Mouse (Mus musculus) lung, adult 2 months (tissue): Measurements from ENCODE around the gene Zfp37. TPM values are rescaled to one million over a fixed set of nuclear protein-coding genes. Genes with fewer than 3 reads are reported as not detected.
"Not testable (repeated sequence)": the region's sequence is repeated elsewhere in the genome, so short reads cannot be mapped to it uniquely, and the experiment has no call there.

Experiments used
- DNase-seq: peaks from one replicate; pipeline ENCODE4 v3.0.0; 2022
- H3K4me1 ChIP-seq: fragments of 200-500 bp; 2 replicates; pipeline ENCODE4 v1.6.1; 2011; ENCODE audit warnings: low read length; ENCODE audit not compliant: control insufficient read depth, insufficient read depth
- H3K4me3 ChIP-seq: fragments of 200-500 bp; replicated peaks from 2 replicates; pipeline ENCODE3; 2011; ENCODE audit warnings: low read depth, mild to moderate bottlenecking, control low read depth, low read length; ENCODE audit errors: extremely low read depth
- CTCF ChIP-seq: fragments of 200-500 bp; IDR thresholded peaks from 2 replicates; pipeline ENCODE4 v1.5.1; 2011; ENCODE audit warnings: mild to moderate bottlenecking, low read length, control low read depth; ENCODE audit not compliant: insufficient read depth
- POLR2A ChIP-seq: fragments of 200-500 bp; IDR thresholded peaks from 2 replicates; pipeline ENCODE4 v1.6.1; 2011; ENCODE audit warnings: low read depth, mild to moderate bottlenecking, control low read depth, low read length, borderline replicate concordance; ENCODE audit errors: extremely low read depth
- WGBS: fragments of 180-500 bp; shearing (Covaris S2); methylation state at CpG from one replicate; pipeline ENCODE4 v1.1.7; 2018; 5-methylcytosine and 5-hydroxymethylcytosine counted together
- polyA plus RNA-seq: library from polyadenylated mRNA; depleted of rRNA; stranded (reverse); fragments of >200 nt; gene quantifications from 2 replicates; pipeline ENCODE4 v1.2.3, GENCODE M21; 2012

The Zfp37 gene
- polyA plus RNA-seq, 1 experiment, result 1.1 TPM

- WGBS, result 27% methylated on average over 10 of the region's 10 CpGs
- TF ChIP-seq POLR2A (no peak), CTCF (peak; percentile 66)
Measured at GRCm38 (mm10) chr4:62228391-62228790, 2.5 kb downstream of the Zfp37 start.

GRCm38 (mm10) chr4:62213490-62213889 lies 17.4 kb downstream of the Zfp37 start:
- Histone ChIP-seq H3K4me3 (no peak overlapping the region), H3K4me1 (peaks cover 2% of the 10 kb centered on the region; the same call in 1 of the 2 replicates)
- no peak for TF ChIP-seq CTCF
- no peak for TF ChIP-seq POLR2A
- WGBS, result 81% methylated on average over 2 of the region's 2 CpGs
- DNase-seq, result no peak

More at GRCm38 (mm10) chr4:62228391-62228790, 2.5 kb downstream of the Zfp37 start:
- Histone ChIP-seq H3K4me1 (no peaks in the 10 kb centered on the region), H3K4me3 (no peak overlapping the region)
- DNase-seq, result peak; percentile 43

GRCm38 (mm10) chr4:62210035-62210434 lies 20.8 kb downstream of the Zfp37 start:
- Histone ChIP-seq H3K4me3 (no peak overlapping the region), H3K4me1 (peaks cover 2% of the 10 kb centered on the region; the same call in 1 of the 2 replicates)
- 33% methylated on average over 4 of the region's 4 CpGs for WGBS
- DNase-seq, result no peak
- TF ChIP-seq CTCF (no peak), POLR2A (no peak)

GRCm38 (mm10) chr4:62208696-62209380 lies 22.0 kb downstream of the Zfp37 start:
- 4% methylated on average over 19 of the region's 19 CpGs for WGBS
- Histone ChIP-seq H3K4me3 (peak overlapping the region; percentile 87), H3K4me1 (peaks cover 2% of the 10 kb centered on the region; the same call in 1 of the 2 replicates)
- no peak for DNase-seq
- TF ChIP-seq POLR2A (no peak), CTCF (no peak)

- Histone ChIP-seq H3K4me1 (peaks cover 2% of the 10 kb centered on the region; the same call in 1 of the 2 replicates), H3K4me3 (peak overlapping the region; percentile 87)
- WGBS, result 2% methylated on average over 45 of the region's 45 CpGs
- DNase-seq, result peak; percentile 85
- TF ChIP-seq POLR2A, result peak; percentile 53; the same call in 1 of the 2 replicates
- TF ChIP-seq CTCF, result no peak
Measured at GRCm38 (mm10) chr4:62207851-62208695, 22.8 kb downstream of the Zfp37 start.

- WGBS, result 75% methylated on average over 7 of the region's 7 CpGs
- TF ChIP-seq POLR2A, result no peak
- no peak for TF ChIP-seq CTCF
- Histone ChIP-seq H3K4me3 (no peak overlapping the region), H3K4me1 (no peaks in the 10 kb centered on the region)
- no peak for DNase-seq
Measured at GRCm38 (mm10) chr4:62199923-62200529, 30.8 kb downstream of the Zfp37 start.

GRCm38 (mm10) chr4:62188778-62189177 lies 42.1 kb downstream of the Zfp37 start:
- Histone ChIP-seq H3K4me1 (no peaks in the 10 kb centered on the region), H3K4me3 (no peak overlapping the region)
- DNase-seq, result no peak
- TF ChIP-seq CTCF (no peak), POLR2A (no peak)

- no peaks in the 10 kb centered on the region for H3K4me1 ChIP-seq
- DNase-seq, result peak; percentile 4
- TF ChIP-seq CTCF (peak; percentile 71), POLR2A (no peak)
- WGBS, result 38% methylated on average over 5 of the region's 5 CpGs
- H3K4me3 ChIP-seq, result no peak overlapping the region
Measured at GRCm38 (mm10) chr4:62177282-62177681, 53.6 kb downstream of the Zfp37 start.

GRCm38 (mm10) chr4:62174471-62174870 lies 56.4 kb downstream of the Zfp37 start:
- WGBS, result 81% methylated on average over 4 of the region's 4 CpGs
- no peak overlapping the region for H3K4me3 ChIP-seq
- DNase-seq, result no peak
- no peak for TF ChIP-seq POLR2A
- TF ChIP-seq CTCF, result no peak
- H3K4me1 ChIP-seq, result no peaks in the 10 kb centered on the region

- H3K4me3 ChIP-seq, H3K4me1 ChIP-seq, DNase-seq: not testable (repeated sequence)
- WGBS, result 92% methylated on average over 13 of the region's 13 CpGs
Measured at GRCm38 (mm10) chr4:62167636-62168035, 63.2 kb downstream of the Zfp37 start.
